In genomic region chr14:55592226-55592625, GRCm38 (mm10) we compare ENCODE assay signal across 8 mouse cellular contexts. TPM values are rescaled to one million over a fixed set of nuclear protein-coding genes. Genes with fewer than 3 reads are reported as not detected.
DNase-seq lines count a peak whose midpoint lies in the region; ATAC-seq lines count a peak whose summit lies in the region.

No protein-coding gene starts in this region.

- peak overlapping the region; percentile 76 for H3K4me2 ChIP-seq in heart, embryonic 14.5 days (ENCODE audit: low read length)
- H3K4me2 ChIP-seq in heart, embryonic 16.5 days (ENCODE audit: low read depth, low read length), result peak overlapping the region; percentile 76
- peak overlapping the region; percentile 88 for H3K4me2 ChIP-seq in liver, embryonic 13.5 days

- intact Hi-C loops in left cerebral cortex, postnatal 14 days (cut with DNase I), result no loop called here

- H3K27me3 ChIP-seq in heart, embryonic 14.5 days (ENCODE audit: control insufficient read depth, insufficient read depth, low read length), result no peaks in the 10 kb centered on the region
- no peaks in the 10 kb centered on the region for H3K27me3 ChIP-seq in heart, embryonic 16.5 days (ENCODE audit: control insufficient read depth, insufficient read depth, low read length)
- no peaks in the 10 kb centered on the region for H3K27me3 ChIP-seq in liver, embryonic 13.5 days

- H3K4me3 ChIP-seq in heart, embryonic 14.5 days (ENCODE audit: control insufficient read depth in 1 of 2, insufficient read depth in 1 of 2, low read depth in 1 of 2, low read length in 2 of 2), result peak overlapping the region; percentile 90 to 96
- H3K4me3 ChIP-seq in heart, embryonic 16.5 days (ENCODE audit: low read length), result peak overlapping the region; percentile 91
- H3K4me3 ChIP-seq in liver, embryonic 13.5 days (replicated peaks), result peak overlapping the region; percentile 92

- no peaks in the 10 kb centered on the region for H3K9me3 ChIP-seq in heart, embryonic 14.5 days (ENCODE audit: control insufficient read depth, low read length)
- H3K9me3 ChIP-seq in heart, embryonic 16.5 days (replicated peaks; ENCODE audit: control insufficient read depth, low read length), result no peaks in the 10 kb centered on the region
- no peaks in the 10 kb centered on the region for H3K9me3 ChIP-seq in liver, embryonic 13.5 days (replicated peaks)

- H3K9ac ChIP-seq in heart, embryonic 14.5 days (ENCODE audit: low read length), result peak overlapping the region; percentile 94
- peak overlapping the region; percentile 93 for H3K9ac ChIP-seq in heart, embryonic 16.5 days (ENCODE audit: low read length)
- H3K9ac ChIP-seq in liver, embryonic 13.5 days, result peak overlapping the region; percentile 95

- WGBS in heart, embryonic 14.5 days, result 6% methylated on average over 16 of the region's 16 CpGs
- 3% methylated on average over 16 of the region's 16 CpGs for WGBS in heart, embryonic 16.5 days
- WGBS in liver, embryonic 13.5 days (ENCODE audit: insufficient replicate concordance), result 6% methylated on average over 16 of the region's 16 CpGs

- peak overlapping the region in 1 of 2 experiments; percentile 99; a peak in 2 of 4 replicates for H3K27ac ChIP-seq in heart, embryonic 14.5 days (replicated peaks in 1 of 2; ENCODE audit: control insufficient read depth in 1 of 2, insufficient read depth in 1 of 2, low read depth in 2 of 2, low read length in 2 of 2)
- peak overlapping the region; percentile 88 for H3K27ac ChIP-seq in heart, embryonic 16.5 days (ENCODE audit: low read length)
- H3K27ac ChIP-seq in liver, embryonic 13.5 days, result peak overlapping the region; percentile 99

- H3K4me1 ChIP-seq in heart, embryonic 14.5 days (ENCODE audit: control insufficient read depth in 2 of 2, insufficient read depth in 2 of 2, low read length in 2 of 2), result peaks cover 8 to 19% of the 10 kb centered on the region in 2 experiments
- H3K4me1 ChIP-seq in heart, embryonic 16.5 days (ENCODE audit: control insufficient read depth, insufficient read depth, low read length), result peaks cover 19% of the 10 kb centered on the region
- peaks cover 51% of the 10 kb centered on the region for H3K4me1 ChIP-seq in liver, embryonic 13.5 days (replicated peaks)

- no peak for DNase-seq in heart, adult 8-10 months (ENCODE audit: low spot score)
- peak; percentile 15 for DNase-seq in MEL-GATA-1-ER (ENCODE audit: extremely low read depth, low read depth)
- no peak for DNase-seq in liver, embryonic 13.5 days
- no peak for DNase-seq in urinary bladder, postnatal 25 days (ENCODE audit: low spot score)
- no peak for DNase-seq in left cerebral cortex, postnatal 14 days (ENCODE audit: low spot score in 2 of 2)

- H3K36me3 ChIP-seq in heart, embryonic 14.5 days (ENCODE audit: control insufficient read depth, insufficient read depth, low read length), result peaks cover 59% of the 10 kb centered on the region
- peaks cover 36% of the 10 kb centered on the region for H3K36me3 ChIP-seq in heart, embryonic 16.5 days (ENCODE audit: control insufficient read depth, insufficient read depth)
- H3K36me3 ChIP-seq in liver, embryonic 13.5 days, result peaks cover 61% of the 10 kb centered on the region

- no peak for ATAC-seq in heart, embryonic 14.5 days (ENCODE audit: insufficient number of reproducible peaks, insufficient read depth, low FRiP score, low read depth)
- ATAC-seq in heart, embryonic 16.5 days (replicated peaks; ENCODE audit: extremely low read depth, insufficient read depth, low FRiP score), result no peak
- ATAC-seq in liver, embryonic 13.5 days (ENCODE audit: low read depth), result no peak
- ATAC-seq in inflammation-experienced regulatory T-cells, adult 6 months, result no peak

RNA-seq across cellular contexts. Expression of gene Rnf31, which starts 0.7 kb away (rescaled TPM):
- polyA plus RNA-seq in heart, embryonic 14.5 days (2014; fragmentation: Nextera tagmentation; extraction: Ambion mirVana), result 12.7 and 13.1 TPM in 2 replicates
- 10 to 100 TPM; 23.9 to 29.1 (median 26.9) TPM for total RNA-seq in heart, adult 8-10 months (2022)
- 15.7 and 18.6 TPM in 2 replicates for polyA plus RNA-seq in heart, embryonic 16.5 days (2015; fragmentation: Nextera tagmentation; extraction: Ambion mirVana)
- polyA plus RNA-seq in liver, embryonic 13.5 days (2015; fragmentation: Nextera tagmentation; extraction: Ambion mirVana), result 9.0 and 12.6 TPM in 2 replicates
- polyA plus RNA-seq in inflammation-experienced regulatory T-cells, adult 6 months (2017; shearing (Covaris generic)), result 10 to 100 TPM; 26.7 to 37.2 (median 35.3) TPM
- 10 to 100 TPM; 26.0 to 29.5 TPM for total RNA-seq in left cerebral cortex, postnatal 14 days (2021)

RNA-seq across cellular contexts. Expression of gene Psme2, which starts 1.3 kb away (rescaled TPM):
- 225 and 229 TPM in 2 replicates for polyA plus RNA-seq in heart, embryonic 14.5 days (2014; fragmentation: Nextera tagmentation; extraction: Ambion mirVana)
- 100 to 1,000 TPM in 3 of 4 experiments, 10 to 100 TPM in 1; 92.6 to 112 (median 108) TPM for total RNA-seq in heart, adult 8-10 months (2022)
- polyA plus RNA-seq in heart, embryonic 16.5 days (2015; fragmentation: Nextera tagmentation; extraction: Ambion mirVana), result 207 TPM in 2 replicates
- 202 and 224 TPM in 2 replicates for polyA plus RNA-seq in liver, embryonic 13.5 days (2015; fragmentation: Nextera tagmentation; extraction: Ambion mirVana)
- polyA plus RNA-seq in inflammation-experienced regulatory T-cells, adult 6 months (2017; shearing (Covaris generic)), result 1,000 to 10,000 TPM in 1 of 3 experiments, 100 to 1,000 TPM in 2; 828 to 1,360 (median 869) TPM
- total RNA-seq in left cerebral cortex, postnatal 14 days (2021), result 10 to 100 TPM; 48.1 to 49.0 TPM

RNA-seq across cellular contexts. Expression of gene Emc9, which starts 7.1 kb away (rescaled TPM):
- polyA plus RNA-seq in heart, embryonic 14.5 days (2014; fragmentation: Nextera tagmentation; extraction: Ambion mirVana), result 22.6 and 22.7 TPM in 2 replicates
- 10 to 100 TPM; 65.0 to 75.0 (median 68.2) TPM for total RNA-seq in heart, adult 8-10 months (2022)
- polyA plus RNA-seq in heart, embryonic 16.5 days (2015; fragmentation: Nextera tagmentation; extraction: Ambion mirVana), result 24.0 and 26.5 TPM in 2 replicates
- 31.9 and 35.8 TPM in 2 replicates for polyA plus RNA-seq in liver, embryonic 13.5 days (2015; fragmentation: Nextera tagmentation; extraction: Ambion mirVana)
- polyA plus RNA-seq in inflammation-experienced regulatory T-cells, adult 6 months (2017; shearing (Covaris generic)), result 10 to 100 TPM; 19.1 to 25.6 (median 23.3) TPM
- total RNA-seq in left cerebral cortex, postnatal 14 days (2021), result 10 to 100 TPM; 38.7 to 45.5 TPM

RNA-seq across cellular contexts. Expression of gene Irf9, which starts 11.1 kb away (rescaled TPM):
- 9.8 and 10.1 TPM in 2 replicates for polyA plus RNA-seq in heart, embryonic 14.5 days (2014; fragmentation: Nextera tagmentation; extraction: Ambion mirVana)
- 1 to 10 TPM; 7.2 to 8.9 (median 8.4) TPM for total RNA-seq in heart, adult 8-10 months (2022)
- polyA plus RNA-seq in heart, embryonic 16.5 days (2015; fragmentation: Nextera tagmentation; extraction: Ambion mirVana), result 11.5 and 15.3 TPM in 2 replicates
- polyA plus RNA-seq in liver, embryonic 13.5 days (2015; fragmentation: Nextera tagmentation; extraction: Ambion mirVana), result 14.8 and 16.4 TPM in 2 replicates
- polyA plus RNA-seq in inflammation-experienced regulatory T-cells, adult 6 months (2017; shearing (Covaris generic)), result 100 to 1,000 TPM; 120 to 174 (median 141) TPM
- 1 to 10 TPM; 8.0 to 8.4 TPM for total RNA-seq in left cerebral cortex, postnatal 14 days (2021)

RNA-seq across cellular contexts. Expression of gene Psme1, which starts 14.3 kb away (rescaled TPM):
- 224 and 250 TPM in 2 replicates for polyA plus RNA-seq in heart, embryonic 14.5 days (2014; fragmentation: Nextera tagmentation; extraction: Ambion mirVana)
- 100 to 1,000 TPM; 273 to 297 (median 284) TPM for total RNA-seq in heart, adult 8-10 months (2022)
- 223 and 227 TPM in 2 replicates for polyA plus RNA-seq in heart, embryonic 16.5 days (2015; fragmentation: Nextera tagmentation; extraction: Ambion mirVana)
- 103 and 111 TPM in 2 replicates for polyA plus RNA-seq in liver, embryonic 13.5 days (2015; fragmentation: Nextera tagmentation; extraction: Ambion mirVana)
- polyA plus RNA-seq in inflammation-experienced regulatory T-cells, adult 6 months (2017; shearing (Covaris generic)), result 100 to 1,000 TPM; 667 to 812 (median 693) TPM
- 10 to 100 TPM; 44.9 to 56.5 TPM for total RNA-seq in left cerebral cortex, postnatal 14 days (2021)
